Mouse (Mus musculus) stomach, postnatal 0 days (tissue): ENCODE measurements at regions not wholly inside any gene's neighbourhood (a gene's known extent, or its start where the extent isn't known, plus 50 kb on each side); places are given as distances from the start of the nearest gene placed in this dataset.

Source experiments
- ATAC-seq: fragments of 200-750 bp; cut with Nextera tagmentation; 2 replicates; pipeline ENCODE4 v1.8.0; 2017; ENCODE audit not compliant: low FRiP score, low TSS enrichment
- DNase-seq: peaks from one replicate; pipeline ENCODE4 v3.0.0-alpha.2; 2016; ENCODE audit warnings: low spot score
- H3K27ac ChIP-seq: fragments of 300-500 bp; sonication (generic); replicated peaks from 2 replicates; pipeline ENCODE4 v1.5.1; 2014; ENCODE audit warnings: mild to moderate bottlenecking, control low read depth
- H3K27me3 ChIP-seq: fragments of 300-500 bp; sonication (generic); 2 replicates; pipeline ENCODE4 v1.6.1; 2014; ENCODE audit warnings: low read length; ENCODE audit not compliant: control insufficient read depth, insufficient read depth
- H3K36me3 ChIP-seq: fragments of 300-500 bp; sonication (generic); 2 replicates; pipeline ENCODE4 v1.6.1; 2014; ENCODE audit warnings: low read length, mixed read lengths; ENCODE audit not compliant: control insufficient read depth, insufficient read depth
- H3K4me1 ChIP-seq: fragments of 300-500 bp; sonication (generic); replicated peaks from 2 replicates; pipeline ENCODE4 v1.6.1; 2014; ENCODE audit warnings: antibody characterized with exemption; ENCODE audit not compliant: control insufficient read depth, insufficient read depth
- H3K4me2 ChIP-seq: fragments of 300-500 bp; sonication (generic); replicated peaks from 2 replicates; pipeline ENCODE4 v1.6.1; 2014; ENCODE audit warnings: low read depth, mild to moderate bottlenecking, control low read depth, moderate library complexity
- H3K4me3 ChIP-seq: fragments of 300-500 bp; sonication (generic); 2 replicates; pipeline ENCODE4 v1.5.1; 2014; ENCODE audit warnings: low read depth, low read length, control low read depth
- H3K9ac ChIP-seq: fragments of 300-500 bp; sonication (generic); 2 replicates; pipeline ENCODE4 v1.6.1; 2014; ENCODE audit warnings: mild to moderate bottlenecking, low read length, control low read depth, mixed read lengths
- H3K9me3 ChIP-seq: fragments of 300-500 bp; sonication (generic); 2 replicates; pipeline ENCODE4 v1.6.1; 2016; ENCODE audit warnings: low read length; ENCODE audit not compliant: control insufficient read depth
- CTCF ChIP-seq: IDR thresholded peaks from 2 replicates; pipeline ENCODE4 v1.5.1; 2016; ENCODE audit warnings: antibody characterized with exemption, low read depth, mild to moderate bottlenecking, moderate library complexity
- EP300 ChIP-seq: optimal IDR thresholded peaks from 2 replicates; pipeline ENCODE3; 2016; ENCODE audit warnings: antibody characterized with exemption
- WGBS: fragments of 180-500 bp; shearing (Covaris S2); extraction: QIAGEN DNeasy Blood & Tissue Kit; methylation state at CpG from one replicate; pipeline ENCODE4 v1.1.7; 2014; 5-methylcytosine and 5-hydroxymethylcytosine counted together

DNA sequence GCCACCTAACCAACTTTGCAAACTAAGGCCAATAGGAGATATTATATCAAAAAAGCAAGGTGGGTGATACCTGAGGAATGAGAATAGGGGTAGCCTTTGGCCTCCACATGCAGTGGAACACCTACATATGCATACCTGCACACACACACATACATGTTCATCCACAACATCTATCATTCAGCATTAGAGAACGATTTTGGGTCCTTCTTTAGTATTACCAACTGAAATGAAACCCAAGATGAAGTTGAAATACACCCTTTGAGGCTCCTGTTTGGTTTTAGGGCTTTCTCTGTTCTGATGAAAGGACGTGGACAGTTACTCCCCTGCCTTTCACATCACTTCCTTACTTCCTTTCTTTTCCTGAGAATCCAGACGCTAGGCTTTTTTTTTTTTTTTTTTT lies 180.9 kb downstream of the Pax3 start:
- ATAC-seq (no peak), DNase-seq (no peak)
- WGBS: 58% methylated on average over 3 of the region's 3 CpGs
- Histone ChIP-seq H3K27me3 (no peaks in the 10 kb centered on the region), H3K4me1 (no peaks in the 10 kb centered on the region), H3K9ac (no peak overlapping the region), H3K27ac (no peak overlapping the region), H3K4me2 (no peak overlapping the region), H3K36me3 (no peaks in the 10 kb centered on the region), H3K4me3 (no peak overlapping the region), H3K9me3 (no peaks in the 10 kb centered on the region)
- TF ChIP-seq CTCF (no peak), EP300 (no peak)

DNA sequence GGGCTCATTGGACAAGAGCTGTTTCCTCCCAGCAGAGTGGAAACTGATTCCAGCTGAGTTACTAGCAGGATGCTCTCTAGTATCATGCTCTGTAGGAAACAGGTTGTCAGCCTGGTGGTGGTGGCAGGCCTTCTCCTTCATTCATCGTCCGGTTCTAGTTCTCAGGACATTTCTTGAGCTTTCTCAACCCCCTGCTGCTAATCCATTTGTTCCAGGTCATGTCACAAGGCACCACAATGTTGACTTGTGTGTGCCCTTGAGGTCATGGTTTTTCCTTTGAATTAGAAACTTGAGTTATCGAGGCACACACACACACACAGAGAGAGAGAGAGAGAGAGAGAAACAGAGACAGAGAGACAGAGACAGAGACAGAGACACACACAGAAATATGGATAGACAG lies 183.5 kb downstream of the Pax3 start:
- Histone ChIP-seq H3K27ac (no peak overlapping the region), H3K4me2 (no peak overlapping the region), H3K9me3 (no peaks in the 10 kb centered on the region), H3K9ac (no peak overlapping the region), H3K36me3 (no peaks in the 10 kb centered on the region), H3K27me3 (no peaks in the 10 kb centered on the region), H3K4me1 (no peaks in the 10 kb centered on the region), H3K4me3 (no peak overlapping the region)
- no peak for DNase-seq
- no peak for ATAC-seq
- TF ChIP-seq EP300 (no peak), CTCF (no peak)
- 43% methylated on average over 3 of the region's 3 CpGs for WGBS

DNA sequence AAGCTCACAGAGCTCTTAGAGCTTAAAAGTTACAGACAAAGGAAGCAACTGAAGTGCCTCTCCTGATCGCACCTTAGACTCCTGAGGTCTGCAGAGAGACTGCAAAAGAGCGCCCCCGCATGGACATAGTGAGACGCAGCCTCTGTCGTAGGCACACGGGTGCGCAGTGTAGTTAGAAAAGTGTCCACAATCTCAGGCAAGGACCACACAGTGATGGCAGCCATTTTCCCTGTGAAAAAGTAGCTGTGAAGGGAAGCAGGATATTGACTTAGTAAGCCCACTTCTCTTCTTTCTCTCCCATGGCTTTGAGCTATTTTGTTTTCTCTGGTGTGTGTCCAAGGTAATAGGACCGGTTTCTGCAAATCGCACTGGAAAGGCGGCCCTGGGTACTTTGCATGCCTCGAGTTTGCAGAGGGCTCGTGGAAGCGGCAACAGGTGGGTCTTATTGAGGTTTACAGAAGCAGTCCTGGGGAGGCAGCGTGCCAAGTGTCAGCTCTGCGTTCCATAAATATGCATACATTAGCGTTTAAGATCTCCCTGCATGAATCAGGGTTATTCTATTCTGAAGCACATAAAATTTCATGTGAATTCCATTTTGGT lies 188.0 kb downstream of the Pax3 start:
- no peak overlapping the region for H3K4me2 ChIP-seq
- peak; percentile 25 for DNase-seq
- H3K9ac ChIP-seq: no peak overlapping the region
- H3K4me1 ChIP-seq: no peaks in the 10 kb centered on the region
- H3K36me3 ChIP-seq: no peaks in the 10 kb centered on the region
- H3K9me3 ChIP-seq: no peaks in the 10 kb centered on the region
- H3K27ac ChIP-seq: no peak overlapping the region
- ATAC-seq: no peak
- TF ChIP-seq CTCF (peak; percentile 66), EP300 (no peak)
- 16% methylated on average over 16 of the region's 16 CpGs for WGBS
- no peaks in the 10 kb centered on the region for H3K27me3 ChIP-seq
- H3K4me3 ChIP-seq: no peak overlapping the region

DNA sequence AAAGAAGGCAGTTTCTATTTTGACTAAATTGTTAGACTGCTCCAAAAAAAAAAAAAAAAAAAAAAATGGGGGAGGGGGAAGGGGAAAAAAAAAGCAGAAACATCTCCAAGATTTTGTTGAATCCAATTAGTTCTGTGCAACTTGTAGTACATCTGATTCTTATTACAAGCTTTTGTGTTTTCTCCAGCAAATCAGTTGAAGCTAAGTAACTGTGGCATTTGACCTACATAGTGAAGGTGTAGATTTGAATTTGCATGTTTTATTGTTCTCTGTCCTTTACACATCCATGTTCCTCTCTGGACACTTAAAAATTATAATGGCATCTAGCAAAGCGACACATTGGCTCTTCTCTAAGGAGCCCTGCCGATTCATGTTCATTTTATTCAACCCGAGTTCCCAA lies 192.6 kb downstream of the Pax3 start:
- WGBS: 82% methylated on average over 3 of the region's 3 CpGs
- H3K4me2 ChIP-seq: no peak overlapping the region
- H3K4me3 ChIP-seq: no peak overlapping the region
- no peak overlapping the region for H3K27ac ChIP-seq
- H3K9ac ChIP-seq: no peak overlapping the region
- no peak for TF ChIP-seq EP300
- ATAC-seq (no peak), DNase-seq (no peak)
- no peaks in the 10 kb centered on the region for H3K36me3 ChIP-seq
- H3K4me1 ChIP-seq: no peaks in the 10 kb centered on the region
- H3K27me3 ChIP-seq: no peaks in the 10 kb centered on the region
- no peaks in the 10 kb centered on the region for H3K9me3 ChIP-seq

DNA sequence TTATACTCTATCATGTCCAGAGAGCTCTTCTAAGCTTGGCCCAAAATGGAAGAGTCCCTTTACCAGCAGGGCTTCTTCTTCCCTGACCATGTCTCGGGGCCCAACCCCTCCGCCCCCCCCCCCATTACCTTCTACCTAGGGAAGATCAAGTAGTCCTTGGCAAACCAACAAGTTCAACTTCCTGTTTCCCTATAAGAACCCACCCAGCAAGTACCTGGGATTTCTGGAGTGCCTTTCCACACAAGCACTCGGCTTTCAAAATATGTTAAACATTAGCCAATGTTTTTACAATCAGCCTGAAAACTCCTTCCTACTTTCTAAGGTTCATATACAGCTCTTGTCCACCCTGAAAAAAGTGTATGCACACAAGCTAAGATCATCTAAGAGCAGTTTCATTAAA lies 198.2 kb downstream of the Pax3 start:
- H3K9me3 ChIP-seq: no peaks in the 10 kb centered on the region
- H3K36me3 ChIP-seq: no peaks in the 10 kb centered on the region
- H3K27ac ChIP-seq: no peak overlapping the region
- H3K4me1 ChIP-seq: no peaks in the 10 kb centered on the region
- 85% methylated on average over 3 of the region's 3 CpGs for WGBS
- no peak overlapping the region for H3K4me2 ChIP-seq
- no peaks in the 10 kb centered on the region for H3K27me3 ChIP-seq
- H3K9ac ChIP-seq: no peak overlapping the region
- DNase-seq (no peak), ATAC-seq (no peak)
- no peak overlapping the region for H3K4me3 ChIP-seq
- TF ChIP-seq EP300 (no peak), CTCF (no peak)

DNA sequence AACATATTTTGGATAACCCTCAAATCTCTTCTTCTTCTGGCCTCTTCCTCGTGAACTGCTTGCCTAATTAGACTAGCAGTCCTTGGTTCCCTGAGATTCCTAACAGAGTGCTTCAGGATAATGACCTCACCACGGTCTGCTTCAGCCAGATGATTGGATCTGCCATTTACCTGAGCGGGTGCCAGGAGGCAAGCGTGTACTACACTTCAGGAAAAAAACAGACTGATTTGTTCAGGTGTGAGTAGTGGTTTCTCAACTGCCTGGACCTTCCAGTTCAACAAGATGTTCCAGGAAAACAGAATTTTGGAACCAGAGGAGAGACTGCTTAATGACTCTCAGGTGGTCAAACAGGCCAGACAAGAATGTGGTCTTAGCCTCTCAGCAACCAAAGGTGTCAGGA lies 215.4 kb downstream of the Pax3 start:
- Histone ChIP-seq H3K4me2 (no peak overlapping the region), H3K27me3 (no peaks in the 10 kb centered on the region), H3K4me1 (no peaks in the 10 kb centered on the region), H3K27ac (no peak overlapping the region), H3K4me3 (no peak overlapping the region), H3K36me3 (no peaks in the 10 kb centered on the region), H3K9ac (no peak overlapping the region), H3K9me3 (no peaks in the 10 kb centered on the region)
- ATAC-seq (no peak), DNase-seq (no peak)
- TF ChIP-seq CTCF: no peak
- no peak for TF ChIP-seq EP300
- 53% methylated on average over 4 of the region's 4 CpGs for WGBS
